Mouse (Mus musculus): Measurements from ENCODE around the gene Gp6. TPM values are rescaled to one million over a fixed set of nuclear protein-coding genes. Genes with fewer than 3 reads are reported as not detected.

The Gp6 gene
- polyA plus RNA-seq (2014; fragmentation: Nextera tagmentation; extraction: Ambion mirVana): 0.27 and 0.36 TPM in 2 replicates

DNA sequence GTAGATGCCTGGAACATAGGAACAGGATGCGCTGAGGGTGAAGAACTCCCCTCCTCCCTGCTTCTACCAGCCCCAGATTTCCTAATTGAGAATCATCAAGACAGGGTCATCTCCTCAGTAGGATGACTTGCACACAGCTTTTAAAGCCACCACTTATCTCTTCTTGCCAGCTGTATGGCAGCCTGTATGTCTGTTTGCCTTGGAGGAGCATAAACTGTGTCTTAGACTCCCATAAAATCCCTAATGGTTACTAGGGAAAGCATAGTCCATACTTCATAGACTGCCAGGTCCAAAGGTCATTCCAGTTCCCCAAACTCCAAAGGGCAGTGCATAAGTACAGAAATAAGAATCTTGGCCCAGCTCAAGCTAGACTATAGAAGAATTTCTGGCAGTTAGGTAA lies at the start of gene Gp6:
Gene Gp6 (minus strand): TSS at position 15 of the 400 bp plus-strand sequence.
- 91% methylated on average over 1 of the region's 1 CpGs for WGBS
- Histone ChIP-seq H3K36me3 (ENCODE audit: control insufficient read depth, insufficient read depth, low read length) (no peaks in the 10 kb centered on the region), H3K27me3 (ENCODE audit: control insufficient read depth, insufficient read depth, low read length) (no peaks in the 10 kb centered on the region), H3K4me2 (replicated peaks; ENCODE audit: low read depth, low read length) (no peak within 1 kb of the TSS), H3K9ac (replicated peaks; ENCODE audit: low read depth, low read length) (no peak within 1 kb of the TSS), H3K4me1 (ENCODE audit: control insufficient read depth, insufficient read depth, low read length) (no peaks in the 10 kb centered on the region), H3K4me3 (ENCODE audit: low read depth, low read length) (no peak within 1 kb of the TSS), H3K9me3 (ENCODE audit: control insufficient read depth, low read depth, low read length) (no peaks in the 10 kb centered on the region), H3K27ac (ENCODE audit: low read length) (no peak within 1 kb of the TSS)
- ATAC-seq (ENCODE audit: insufficient number of reproducible peaks, insufficient read depth, low FRiP score, low read depth): no peak

DNA sequence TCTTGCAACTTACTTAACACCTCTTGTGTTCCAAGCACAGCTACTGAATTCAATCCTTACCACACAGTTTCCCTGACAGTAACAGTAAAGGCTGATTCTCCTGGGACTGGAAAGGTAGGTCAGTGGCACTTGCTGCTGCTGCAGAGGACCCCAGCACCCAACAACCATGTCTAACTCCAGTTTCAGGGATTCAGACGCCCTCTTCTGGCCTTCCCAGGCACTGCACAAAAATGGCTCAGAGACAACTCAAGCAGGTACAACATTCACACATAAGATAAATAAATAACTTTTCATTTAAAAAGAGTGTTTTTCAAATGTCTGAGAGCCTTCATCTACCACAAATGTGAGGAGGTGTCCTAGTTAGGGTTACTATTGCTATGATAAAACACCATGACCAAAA lies 49.6 kb upstream of the Gp6 start:
- no peaks in the 10 kb centered on the region for H3K27me3 ChIP-seq (ENCODE audit: control insufficient read depth, insufficient read depth, low read length)
- WGBS: 0% methylated on average over 1 of the region's 1 CpGs
- ATAC-seq (ENCODE audit: insufficient number of reproducible peaks, insufficient read depth, low FRiP score, low read depth): no peak
- H3K36me3 ChIP-seq (ENCODE audit: control insufficient read depth, insufficient read depth, low read length): peaks cover 14% of the 10 kb centered on the region; the same call in 1 of the 2 replicates
- H3K9ac ChIP-seq (replicated peaks; ENCODE audit: low read depth, low read length): no peak overlapping the region
- no peaks in the 10 kb centered on the region for H3K9me3 ChIP-seq (ENCODE audit: control insufficient read depth, low read depth, low read length)
- no peak overlapping the region for H3K4me2 ChIP-seq (replicated peaks; ENCODE audit: low read depth, low read length)
- H3K27ac ChIP-seq (ENCODE audit: low read length): no peak overlapping the region
- peaks cover 10% of the 10 kb centered on the region; the same call in 1 of the 2 replicates for H3K4me1 ChIP-seq (ENCODE audit: control insufficient read depth, insufficient read depth, low read length)
- no peak overlapping the region for H3K4me3 ChIP-seq (ENCODE audit: low read depth, low read length)

DNA sequence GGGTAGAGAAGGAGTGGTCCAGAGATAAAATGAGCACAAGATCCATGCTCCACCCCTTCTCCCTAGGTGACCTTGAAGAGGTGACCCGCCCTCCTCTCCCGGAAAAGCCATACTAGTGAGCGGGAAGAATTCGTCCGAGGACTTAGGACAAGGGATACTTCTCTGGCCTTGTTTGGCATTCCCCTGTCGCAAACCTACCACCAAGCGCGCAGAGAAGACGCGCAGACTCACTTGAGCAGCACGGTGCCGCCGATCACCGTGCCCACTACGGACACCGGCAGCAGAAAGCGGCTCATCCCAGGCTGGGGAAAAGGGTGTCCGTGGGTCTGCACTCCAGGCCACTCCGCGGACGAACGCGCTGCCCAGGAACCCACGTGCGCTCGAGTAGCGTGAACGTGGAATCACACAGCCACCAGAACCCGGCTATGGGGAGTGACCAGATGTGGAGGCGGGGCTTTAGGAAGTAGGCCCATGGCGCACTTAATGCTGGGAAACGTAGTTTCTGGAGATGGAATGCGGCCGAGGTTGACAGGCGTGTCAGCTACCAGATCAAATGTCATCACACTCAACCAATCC lies 47.8 kb upstream of the Gp6 start, which contains the start of gene Rdh13:
Gene Rdh13 (minus strand): TSS at position 434 of the 576 bp plus-strand sequence.
- Histone ChIP-seq H3K4me1 (ENCODE audit: control insufficient read depth, insufficient read depth, low read length) (peaks cover 10% of the 10 kb centered on the region; the same call in 1 of the 2 replicates), H3K4me2 (replicated peaks; ENCODE audit: low read depth, low read length) (peak within 1 kb of the TSS; percentile 61), H3K27ac (ENCODE audit: low read length) (peak within 1 kb of the TSS; percentile 79; the same call in 1 of the 2 replicates), H3K4me3 (ENCODE audit: low read depth, low read length) (peak within 1 kb of the TSS; percentile 85), H3K36me3 (ENCODE audit: control insufficient read depth, insufficient read depth, low read length) (peaks cover 28% of the 10 kb centered on the region; the same call in 1 of the 2 replicates), H3K9ac (replicated peaks; ENCODE audit: low read depth, low read length) (peak within 1 kb of the TSS; percentile 65), H3K9me3 (ENCODE audit: control insufficient read depth, low read depth, low read length) (no peaks in the 10 kb centered on the region), H3K27me3 (ENCODE audit: control insufficient read depth, insufficient read depth, low read length) (no peaks in the 10 kb centered on the region)
- WGBS: under 1% methylated on average over 35 of the region's 35 CpGs
- ATAC-seq (ENCODE audit: insufficient number of reproducible peaks, insufficient read depth, low FRiP score, low read depth): peak; percentile 93

GRCm38 (mm10) chr7:4440549-4440948 lies 43.0 kb upstream of the Gp6 start:
- no peak for ATAC-seq (ENCODE audit: insufficient number of reproducible peaks, insufficient read depth, low FRiP score, low read depth)
- Histone ChIP-seq H3K4me3 (ENCODE audit: low read depth, low read length) (no peak overlapping the region), H3K36me3 (ENCODE audit: control insufficient read depth, insufficient read depth, low read length) (peaks cover 50% of the 10 kb centered on the region), H3K4me2 (replicated peaks; ENCODE audit: low read depth, low read length) (no peak overlapping the region), H3K27me3 (ENCODE audit: control insufficient read depth, insufficient read depth, low read length) (no peaks in the 10 kb centered on the region), H3K27ac (ENCODE audit: low read length) (no peak overlapping the region), H3K4me1 (ENCODE audit: control insufficient read depth, insufficient read depth, low read length) (peaks cover 5% of the 10 kb centered on the region; the same call in 1 of the 2 replicates), H3K9me3 (ENCODE audit: control insufficient read depth, low read depth, low read length) (no peaks in the 10 kb centered on the region), H3K9ac (replicated peaks; ENCODE audit: low read depth, low read length) (no peak overlapping the region)
- WGBS: 89% methylated on average over 10 of the region's 10 CpGs

DNA sequence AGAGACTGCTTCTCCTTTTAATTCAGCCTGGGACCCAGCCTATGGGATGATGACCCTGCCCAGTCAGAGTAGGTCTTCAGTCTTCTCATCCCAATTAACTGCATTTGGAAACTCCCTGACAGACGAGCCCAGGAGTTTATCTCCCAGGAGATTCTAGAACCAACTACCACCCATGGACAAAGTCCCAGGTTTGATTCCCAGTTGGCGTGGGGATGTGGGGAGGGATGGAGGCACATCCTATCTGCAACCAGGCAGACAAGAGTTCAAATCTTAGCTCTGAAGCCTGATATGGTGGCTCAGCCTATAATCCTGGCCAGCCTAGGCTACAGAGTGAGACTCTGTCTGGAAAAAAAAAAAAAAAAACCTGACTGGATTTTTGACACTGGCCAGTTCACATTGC lies 40.2 kb upstream of the Gp6 start:
- Histone ChIP-seq H3K4me2 (replicated peaks; ENCODE audit: low read depth, low read length) (no peak overlapping the region), H3K9me3 (ENCODE audit: control insufficient read depth, low read depth, low read length) (no peaks in the 10 kb centered on the region), H3K27ac (ENCODE audit: low read length) (no peak overlapping the region), H3K4me3 (ENCODE audit: low read depth, low read length) (no peak overlapping the region), H3K36me3 (ENCODE audit: control insufficient read depth, insufficient read depth, low read length) (peaks cover 61% of the 10 kb centered on the region), H3K4me1 (ENCODE audit: control insufficient read depth, insufficient read depth, low read length) (no peaks in the 10 kb centered on the region), H3K27me3 (ENCODE audit: control insufficient read depth, insufficient read depth, low read length) (no peaks in the 10 kb centered on the region), H3K9ac (replicated peaks; ENCODE audit: low read depth, low read length) (no peak overlapping the region)
- ATAC-seq (ENCODE audit: insufficient number of reproducible peaks, insufficient read depth, low FRiP score, low read depth): no peak
- whole genome bisulfite sequencing: 90% methylated on average over 2 of the region's 2 CpGs

DNA sequence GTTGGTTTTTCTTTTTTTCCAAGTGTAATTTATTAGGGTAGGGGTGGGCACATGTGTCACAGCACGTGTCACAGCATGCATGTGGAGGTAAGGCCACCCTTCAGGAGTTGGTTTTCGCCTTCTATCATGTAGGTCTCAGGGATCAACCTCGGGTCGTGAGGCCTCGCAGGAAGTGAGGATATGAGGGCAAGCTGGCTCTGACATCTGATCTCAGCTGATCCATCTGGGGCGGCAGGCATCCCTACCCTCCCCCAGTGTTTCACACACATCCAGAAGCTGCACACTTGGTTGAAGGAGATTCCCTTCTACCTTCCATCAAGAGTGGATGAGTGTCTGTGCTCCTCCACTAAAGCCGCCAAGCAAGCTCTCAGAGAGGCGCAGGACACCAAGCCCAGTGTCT lies 34.5 kb upstream of the Gp6 start:
- H3K9ac ChIP-seq (replicated peaks; ENCODE audit: low read depth, low read length): no peak overlapping the region
- H3K4me2 ChIP-seq (replicated peaks; ENCODE audit: low read depth, low read length): no peak overlapping the region
- WGBS: 87% methylated on average over 8 of the region's 8 CpGs
- H3K27me3 ChIP-seq (ENCODE audit: control insufficient read depth, insufficient read depth, low read length): no peaks in the 10 kb centered on the region
- no peaks in the 10 kb centered on the region for H3K4me1 ChIP-seq (ENCODE audit: control insufficient read depth, insufficient read depth, low read length)
- peaks cover 54% of the 10 kb centered on the region for H3K36me3 ChIP-seq (ENCODE audit: control insufficient read depth, insufficient read depth, low read length)
- H3K9me3 ChIP-seq (ENCODE audit: control insufficient read depth, low read depth, low read length): no peaks in the 10 kb centered on the region
- no peak overlapping the region for H3K27ac ChIP-seq (ENCODE audit: low read length)
- H3K4me3 ChIP-seq (ENCODE audit: low read depth, low read length): no peak overlapping the region
- ATAC-seq (ENCODE audit: insufficient number of reproducible peaks, insufficient read depth, low FRiP score, low read depth): no peak

DNA sequence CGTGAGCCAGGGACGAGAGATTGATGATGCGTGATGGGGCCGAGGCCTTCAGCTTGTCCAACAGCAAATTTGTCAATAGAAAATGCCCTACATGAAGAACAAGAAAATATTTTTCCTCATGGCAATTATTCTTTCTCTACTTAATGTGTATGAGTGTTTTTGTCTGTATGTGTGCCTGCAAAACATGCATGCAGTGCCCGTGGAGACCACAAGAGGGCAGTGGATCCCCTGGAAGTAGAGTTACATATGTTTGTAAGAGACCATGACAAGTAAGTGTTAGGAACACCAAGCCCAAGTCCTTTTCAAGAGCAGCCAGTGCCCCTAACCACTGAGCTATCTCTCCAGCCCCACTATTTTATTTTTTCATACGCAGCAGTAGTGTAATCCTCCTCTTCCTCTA lies 34.0 kb upstream of the Gp6 start:
- H3K4me1 ChIP-seq (ENCODE audit: control insufficient read depth, insufficient read depth, low read length): no peaks in the 10 kb centered on the region
- H3K27me3 ChIP-seq (ENCODE audit: control insufficient read depth, insufficient read depth, low read length): no peaks in the 10 kb centered on the region
- H3K4me2 ChIP-seq (replicated peaks; ENCODE audit: low read depth, low read length): no peak overlapping the region
- H3K4me3 ChIP-seq (ENCODE audit: low read depth, low read length): no peak overlapping the region
- peaks cover 50% of the 10 kb centered on the region for H3K36me3 ChIP-seq (ENCODE audit: control insufficient read depth, insufficient read depth, low read length)
- WGBS: 78% methylated on average over 6 of the region's 6 CpGs
- no peak overlapping the region for H3K9ac ChIP-seq (replicated peaks; ENCODE audit: low read depth, low read length)
- no peaks in the 10 kb centered on the region for H3K9me3 ChIP-seq (ENCODE audit: control insufficient read depth, low read depth, low read length)
- ATAC-seq (ENCODE audit: insufficient number of reproducible peaks, insufficient read depth, low FRiP score, low read depth): no peak
- no peak overlapping the region for H3K27ac ChIP-seq (ENCODE audit: low read length)

DNA sequence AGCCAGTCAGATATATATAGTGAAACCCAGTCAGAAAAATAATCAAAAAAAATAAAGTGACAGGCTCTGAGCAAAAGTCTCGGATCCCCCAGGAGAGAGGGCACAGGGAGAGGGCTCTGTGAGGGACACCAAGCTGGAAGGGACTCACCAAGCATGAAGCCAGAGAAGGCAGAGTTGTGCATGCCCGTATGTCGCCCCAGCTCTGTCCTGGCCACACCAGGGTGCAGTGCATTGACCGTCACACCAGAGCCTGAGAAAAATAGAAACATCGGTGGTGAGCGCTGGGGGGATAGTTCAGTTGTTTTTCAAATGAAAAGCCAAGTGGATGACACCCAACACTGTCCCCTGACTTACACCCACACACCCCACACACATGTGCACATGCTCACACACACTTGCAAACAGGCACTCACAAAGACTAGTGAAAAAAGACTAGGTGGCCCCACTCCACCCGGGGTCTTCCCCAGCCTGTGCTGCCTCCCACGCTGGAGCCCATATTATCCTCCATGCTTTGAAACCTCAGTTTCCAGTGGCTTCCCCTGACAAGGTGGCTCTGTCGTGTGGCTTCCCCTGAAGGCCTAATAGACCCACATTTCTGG lies 32.8 kb upstream of the Gp6 start:
- no peak overlapping the region for H3K4me2 ChIP-seq (replicated peaks; ENCODE audit: low read depth, low read length)
- no peak overlapping the region for H3K9ac ChIP-seq (replicated peaks; ENCODE audit: low read depth, low read length)
- no peaks in the 10 kb centered on the region for H3K9me3 ChIP-seq (ENCODE audit: control insufficient read depth, low read depth, low read length)
- no peak for ATAC-seq (ENCODE audit: insufficient number of reproducible peaks, insufficient read depth, low FRiP score, low read depth)
- 94% methylated on average over 9 of the region's 9 CpGs for WGBS
- no peak overlapping the region for H3K4me3 ChIP-seq (ENCODE audit: low read depth, low read length)
- no peaks in the 10 kb centered on the region for H3K27me3 ChIP-seq (ENCODE audit: control insufficient read depth, insufficient read depth, low read length)
- no peak overlapping the region for H3K27ac ChIP-seq (ENCODE audit: low read length)
- peaks cover 52% of the 10 kb centered on the region for H3K36me3 ChIP-seq (ENCODE audit: control insufficient read depth, insufficient read depth, low read length)
- H3K4me1 ChIP-seq (ENCODE audit: control insufficient read depth, insufficient read depth, low read length): no peaks in the 10 kb centered on the region

Measured in stomach, embryonic 14.5 days (tissue).